Mouse (Mus musculus): ENCODE data around the gene BC107364. TPM values are rescaled to one million over a fixed set of nuclear protein-coding genes. Genes with fewer than 3 reads are reported as not detected.
"Not testable (repeated sequence)": the region's sequence is repeated elsewhere in the genome, so short reads cannot be mapped to it uniquely, and the experiment has no call there.

BC107364 gene
- polyA plus RNA-seq, 1 experiment from 2014 or later = not detected

DNA sequence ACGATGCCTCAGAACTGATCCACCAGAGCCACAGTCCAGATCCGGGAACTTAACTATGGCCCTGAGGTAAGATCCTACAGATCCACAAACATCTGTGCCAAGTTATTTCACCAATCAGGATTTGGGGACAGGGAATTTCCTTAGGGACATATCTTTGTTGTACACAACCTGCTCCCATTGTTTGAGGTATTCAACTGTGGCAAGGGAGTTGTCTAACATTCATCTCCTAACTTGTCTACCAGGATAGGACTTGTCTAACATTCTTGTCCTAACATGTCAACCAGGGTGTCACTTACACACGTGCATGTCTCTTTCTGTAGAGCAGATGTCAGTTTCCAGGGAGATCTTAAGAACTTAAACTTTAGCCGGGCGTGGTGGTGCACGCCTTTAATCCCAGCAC is 35.5 kb downstream of the BC107364 start:
- Histone ChIP-seq H3K9me3 (replicated peaks) (no peaks in the 10 kb centered on the region), H3K27ac (no peak overlapping the region), H3K4me1 (peaks cover 26% of the 10 kb centered on the region), H3K4me3 (no peak overlapping the region), H3K36me3 (no peaks in the 10 kb centered on the region), H3K9ac (no peak overlapping the region), H3K4me2 (no peak overlapping the region), H3K27me3 (replicated peaks) (peaks cover 3% of the 10 kb centered on the region; the same call in 1 of the 2 replicates)
- WGBS (ENCODE audit: insufficient replicate concordance) = 78% methylated on average over 6 of the region's 6 CpGs
- no peak for ATAC-seq

DNA sequence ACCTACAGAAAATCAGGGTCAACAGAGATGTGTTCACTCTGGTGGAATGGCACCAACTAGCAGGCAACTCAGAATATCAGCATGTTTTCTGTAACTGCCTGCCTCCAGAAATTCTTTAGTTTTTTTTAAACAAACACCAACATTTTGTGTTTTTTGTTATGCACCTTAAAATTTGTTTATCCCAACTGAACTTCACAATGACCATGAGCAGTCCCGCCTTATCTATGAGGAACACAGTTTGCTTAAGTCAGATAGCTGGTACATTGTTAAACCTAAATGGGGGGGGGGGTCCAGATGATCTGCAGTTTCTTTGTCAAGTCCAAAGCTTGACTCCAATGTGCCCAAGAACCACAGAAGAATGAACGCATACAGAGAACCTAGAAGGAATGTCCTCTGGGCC is 36.0 kb downstream of the BC107364 start:
- H3K27ac ChIP-seq = no peak overlapping the region
- no peak overlapping the region for H3K4me2 ChIP-seq

DNA sequence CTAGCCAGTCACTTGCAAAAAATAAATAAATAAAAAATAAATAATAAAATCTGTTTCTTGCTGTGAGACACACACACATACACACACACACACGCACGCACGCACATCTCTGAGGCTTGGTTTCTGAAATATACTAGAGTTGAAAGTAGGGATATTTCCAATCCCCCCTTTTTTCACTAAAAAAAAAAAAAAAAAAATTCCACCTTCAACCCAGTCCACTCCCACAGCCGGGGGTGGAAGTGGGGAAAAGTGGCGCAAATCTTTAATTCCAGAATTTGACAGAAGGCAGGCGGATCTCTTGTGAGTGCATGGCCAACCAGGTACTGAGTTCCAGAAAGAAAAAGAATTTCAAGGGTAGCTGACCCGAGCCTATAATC is 37.2 kb downstream of the BC107364 start:
- Histone ChIP-seq H3K4me3 (peak overlapping the region; percentile 81), H3K27ac (peak overlapping the region; percentile 94; the same call in 1 of the 2 replicates), H3K27me3 (replicated peaks) (peaks cover 11% of the 10 kb centered on the region), H3K9ac (peak overlapping the region; percentile 24; the same call in 1 of the 2 replicates), H3K9me3 (replicated peaks) (no peaks in the 10 kb centered on the region), H3K36me3 (no peaks in the 10 kb centered on the region), H3K4me2 (peak overlapping the region; percentile 89), H3K4me1 (peaks cover 27% of the 10 kb centered on the region)
- WGBS (ENCODE audit: insufficient replicate concordance) = 17% methylated on average over 7 of the region's 7 CpGs
- no peak for ATAC-seq

More for the DNA sequence above, 36.0 kb downstream of the BC107364 start:
- H3K9ac ChIP-seq = no peak overlapping the region
- peaks cover 26% of the 10 kb centered on the region for H3K4me1 ChIP-seq
- H3K4me3 ChIP-seq = no peak overlapping the region
- ATAC-seq = no peak
- WGBS (ENCODE audit: insufficient replicate concordance) = 37% methylated on average over 2 of the region's 2 CpGs
- H3K9me3 ChIP-seq (replicated peaks) = no peaks in the 10 kb centered on the region
- H3K36me3 ChIP-seq = no peaks in the 10 kb centered on the region
- H3K27me3 ChIP-seq (replicated peaks) = no peaks in the 10 kb centered on the region; the same call in 1 of the 2 replicates

DNA sequence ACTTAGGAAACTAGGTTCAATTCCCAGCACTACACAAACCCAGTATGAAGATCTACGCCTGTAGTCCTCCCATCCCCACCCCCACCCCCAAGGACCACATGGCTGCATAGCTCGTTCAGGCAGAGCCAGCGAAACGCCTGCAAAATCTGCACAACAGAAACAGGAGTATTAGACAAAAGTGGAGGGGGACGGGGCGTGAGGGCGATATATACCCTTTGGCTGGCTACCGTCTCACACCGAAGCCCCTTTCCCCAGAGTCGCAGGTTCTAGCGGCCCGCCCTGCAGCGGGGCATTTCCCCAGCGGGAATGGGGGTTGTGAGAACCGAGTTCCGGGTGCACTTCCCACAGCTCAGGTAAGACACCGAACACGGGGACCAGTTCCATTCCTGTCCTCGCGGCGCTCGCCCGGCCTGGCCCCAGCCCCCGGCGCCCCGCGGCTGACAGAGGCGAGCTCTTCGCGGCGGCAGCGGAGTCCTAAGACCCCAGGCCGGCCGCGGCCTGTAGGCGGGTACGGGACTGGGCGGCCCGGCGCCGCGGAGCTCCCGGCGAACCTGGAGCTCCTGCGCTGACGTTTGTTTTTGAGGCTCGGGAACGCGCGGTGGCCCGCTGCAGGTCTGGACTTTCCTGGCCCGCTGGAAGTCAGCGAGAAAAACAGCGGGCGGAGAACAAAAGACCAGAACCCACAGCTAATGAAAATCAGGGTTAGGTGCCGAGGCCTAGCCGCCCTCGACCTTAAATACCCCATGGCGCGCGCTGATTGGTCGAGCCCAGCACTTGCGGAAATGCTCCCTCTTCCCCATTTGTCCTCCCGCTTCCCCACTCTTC is 37.8 kb downstream of the BC107364 start:
- Histone ChIP-seq H3K9ac (peak overlapping the region; percentile 92), H3K27ac (peak overlapping the region; percentile 94), H3K36me3 (no peaks in the 10 kb centered on the region), H3K4me3 (peak overlapping the region; percentile 81), H3K27me3 (replicated peaks) (peaks cover 17% of the 10 kb centered on the region), H3K4me2 (peak overlapping the region; percentile 89), H3K9me3 (replicated peaks) (no peaks in the 10 kb centered on the region), H3K4me1 (peaks cover 33% of the 10 kb centered on the region)
- ATAC-seq = peak; percentile 85
- under 1% methylated on average over 64 of the region's 64 CpGs for WGBS (ENCODE audit: insufficient replicate concordance)

DNA sequence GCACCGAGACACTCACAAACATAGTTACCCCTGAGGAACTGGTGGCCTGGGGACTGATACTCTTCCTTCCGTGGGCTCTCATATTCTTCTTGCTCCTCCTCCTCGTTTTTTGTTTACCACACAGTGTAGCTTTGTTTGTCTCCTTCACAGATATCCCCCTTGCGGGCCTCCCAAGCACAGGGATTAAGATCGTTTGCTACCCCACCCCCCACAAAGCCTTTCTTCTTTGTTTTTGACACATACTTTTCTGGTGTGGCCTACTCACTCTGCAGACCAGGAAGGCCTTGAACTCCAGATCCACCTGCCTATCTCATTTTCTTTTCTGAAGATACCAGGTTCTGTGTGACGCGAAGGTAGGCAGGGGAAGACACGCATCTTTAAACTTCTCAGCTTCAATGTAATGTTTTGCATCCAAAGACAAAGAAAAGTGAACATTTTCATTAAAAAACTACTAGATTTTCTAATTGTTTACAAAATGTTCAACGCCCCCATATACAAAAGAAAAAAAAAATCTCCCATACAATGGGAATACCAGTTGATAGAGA is 38.5 kb downstream of the BC107364 start:
- Histone ChIP-seq H3K36me3 (no peaks in the 10 kb centered on the region), H3K4me2 (peak overlapping the region; percentile 89), H3K4me1 (peaks cover 38% of the 10 kb centered on the region), H3K27ac (peak overlapping the region; percentile 94; the same call in 1 of the 2 replicates), H3K9me3 (replicated peaks) (no peaks in the 10 kb centered on the region), H3K4me3 (peak overlapping the region; percentile 81), H3K27me3 (replicated peaks) (peaks cover 23% of the 10 kb centered on the region), H3K9ac (peak overlapping the region; percentile 92)
- WGBS (ENCODE audit: insufficient replicate concordance) = 31% methylated on average over 9 of the region's 9 CpGs
- no peak for ATAC-seq

DNA sequence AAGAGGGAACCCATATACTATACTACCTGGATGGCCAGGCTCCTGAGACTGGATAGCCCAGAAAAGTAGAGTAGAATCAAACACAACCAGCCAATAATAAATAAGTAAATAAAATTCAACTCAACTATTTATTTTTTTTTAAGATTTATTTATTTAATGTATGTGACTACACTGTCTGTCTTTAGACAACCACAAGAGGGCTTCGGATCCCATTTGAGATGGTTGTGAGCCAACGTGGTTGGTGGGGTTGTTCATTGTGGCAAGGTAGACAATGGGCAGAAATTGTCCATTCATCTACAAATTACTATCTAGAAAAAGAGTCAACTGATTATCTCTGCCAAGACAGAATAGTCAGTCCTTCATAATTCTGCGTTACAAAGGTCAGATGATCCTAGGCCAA is 40.3 kb downstream of the BC107364 start:
- ATAC-seq = no peak
- no peaks in the 10 kb centered on the region for H3K9me3 ChIP-seq (replicated peaks)
- WGBS (ENCODE audit: insufficient replicate concordance) = 64% methylated on average over 3 of the region's 3 CpGs
- peaks cover 38% of the 10 kb centered on the region for H3K4me1 ChIP-seq
- H3K27ac ChIP-seq = no peak overlapping the region
- H3K36me3 ChIP-seq = no peaks in the 10 kb centered on the region
- no peak overlapping the region for H3K9ac ChIP-seq
- no peak overlapping the region for H3K4me3 ChIP-seq
- H3K4me2 ChIP-seq = no peak overlapping the region
- H3K27me3 ChIP-seq (replicated peaks) = peaks cover 39% of the 10 kb centered on the region

DNA sequence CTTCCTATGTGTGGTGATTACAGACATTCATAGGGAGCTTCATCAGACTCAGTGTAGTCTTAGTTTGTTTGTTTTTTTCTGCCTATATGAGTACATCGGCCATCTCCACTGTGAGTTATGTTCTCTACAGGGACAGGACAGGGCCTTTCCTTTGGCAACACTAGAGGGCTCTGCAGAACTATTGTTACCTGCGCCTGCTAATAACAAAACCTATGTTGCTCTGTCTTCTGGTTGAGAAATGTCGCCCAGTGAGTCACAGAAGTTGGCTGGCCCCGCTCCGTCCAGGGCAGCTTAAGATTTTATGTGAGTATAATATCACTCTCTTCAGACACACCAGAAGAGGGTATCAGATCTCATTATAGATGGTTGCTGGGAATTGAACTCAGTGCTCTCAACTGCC is 41.1 kb downstream of the BC107364 start:
- Histone ChIP-seq H3K4me2 (no peak overlapping the region), H3K4me3 (no peak overlapping the region), H3K9me3 (replicated peaks) (no peaks in the 10 kb centered on the region), H3K27ac (no peak overlapping the region), H3K9ac (no peak overlapping the region), H3K4me1 (peaks cover 33% of the 10 kb centered on the region), H3K27me3 (replicated peaks) (peaks cover 46% of the 10 kb centered on the region), H3K36me3 (no peaks in the 10 kb centered on the region)
- 67% methylated on average over 5 of the region's 5 CpGs for WGBS (ENCODE audit: insufficient replicate concordance)
- ATAC-seq = no peak

DNA sequence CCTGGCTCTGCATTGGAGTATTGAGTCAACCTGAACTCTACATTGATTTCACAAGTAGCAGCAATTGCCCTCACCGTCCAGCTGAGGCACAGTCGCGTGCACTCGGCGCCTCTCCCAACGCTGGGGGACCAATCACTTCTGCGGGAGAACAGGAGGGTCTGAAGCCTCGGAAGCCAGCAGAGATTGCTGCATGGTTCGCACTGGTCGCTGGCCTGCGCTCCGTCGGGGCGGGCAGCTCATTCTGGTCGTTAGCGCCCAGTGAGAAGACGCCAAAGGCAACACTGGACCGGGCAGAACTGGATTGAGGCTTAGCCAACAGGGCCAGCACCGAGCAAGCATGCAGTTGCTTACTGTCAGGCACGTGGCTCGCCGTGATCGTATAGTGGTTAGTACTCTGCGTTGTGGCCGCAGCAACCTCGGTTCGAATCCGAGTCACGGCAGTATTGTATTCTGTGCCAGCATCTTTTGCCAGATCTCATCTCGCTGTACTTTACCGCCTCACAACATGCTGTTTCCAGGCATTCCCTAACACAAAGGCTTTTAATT is 42.3 kb downstream of the BC107364 start:
- Histone ChIP-seq H3K9me3 (replicated peaks) (no peaks in the 10 kb centered on the region), H3K4me1 (peaks cover 24% of the 10 kb centered on the region), H3K4me2 (peak overlapping the region; percentile 66), H3K27ac (no peak overlapping the region), H3K36me3 (no peaks in the 10 kb centered on the region), H3K27me3 (replicated peaks) (peaks cover 58% of the 10 kb centered on the region), H3K4me3 (peak overlapping the region; percentile 46), H3K9ac (peak overlapping the region; percentile 46; the same call in 1 of the 2 replicates)
- WGBS (ENCODE audit: insufficient replicate concordance) = 2% methylated on average over 31 of the region's 31 CpGs
- peak; percentile 63 for ATAC-seq

DNA sequence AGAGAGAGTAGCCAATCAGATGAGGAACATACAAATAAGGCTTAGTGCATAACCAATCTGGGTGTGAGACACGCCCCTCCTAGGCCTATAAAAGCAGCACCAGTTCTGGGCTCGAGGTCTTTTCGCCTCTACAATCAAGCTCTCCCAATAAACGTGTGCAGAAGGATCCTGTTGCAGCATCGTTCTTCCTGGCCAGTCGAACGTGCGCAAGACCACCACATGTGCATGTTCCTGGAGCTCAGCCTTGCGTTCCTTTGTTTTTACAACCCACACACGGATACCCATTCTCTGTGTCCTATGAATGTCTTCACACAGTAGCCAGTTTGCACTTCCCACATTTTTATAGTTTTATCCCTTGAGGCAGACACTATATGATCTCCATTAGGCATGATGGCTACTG is 44.0 kb downstream of the BC107364 start:
- WGBS (ENCODE audit: insufficient replicate concordance) = 76% methylated on average over 10 of the region's 10 CpGs
- not testable (repeated sequence) for H3K9ac ChIP-seq; ATAC-seq; H3K4me3 ChIP-seq; H3K36me3 ChIP-seq; H3K4me2 ChIP-seq; H3K9me3 ChIP-seq (replicated peaks); H3K27ac ChIP-seq
- H3K27me3 ChIP-seq (replicated peaks) = peaks cover 75% of the 10 kb centered on the region
- peaks cover 32% of the 10 kb centered on the region for H3K4me1 ChIP-seq

DNA sequence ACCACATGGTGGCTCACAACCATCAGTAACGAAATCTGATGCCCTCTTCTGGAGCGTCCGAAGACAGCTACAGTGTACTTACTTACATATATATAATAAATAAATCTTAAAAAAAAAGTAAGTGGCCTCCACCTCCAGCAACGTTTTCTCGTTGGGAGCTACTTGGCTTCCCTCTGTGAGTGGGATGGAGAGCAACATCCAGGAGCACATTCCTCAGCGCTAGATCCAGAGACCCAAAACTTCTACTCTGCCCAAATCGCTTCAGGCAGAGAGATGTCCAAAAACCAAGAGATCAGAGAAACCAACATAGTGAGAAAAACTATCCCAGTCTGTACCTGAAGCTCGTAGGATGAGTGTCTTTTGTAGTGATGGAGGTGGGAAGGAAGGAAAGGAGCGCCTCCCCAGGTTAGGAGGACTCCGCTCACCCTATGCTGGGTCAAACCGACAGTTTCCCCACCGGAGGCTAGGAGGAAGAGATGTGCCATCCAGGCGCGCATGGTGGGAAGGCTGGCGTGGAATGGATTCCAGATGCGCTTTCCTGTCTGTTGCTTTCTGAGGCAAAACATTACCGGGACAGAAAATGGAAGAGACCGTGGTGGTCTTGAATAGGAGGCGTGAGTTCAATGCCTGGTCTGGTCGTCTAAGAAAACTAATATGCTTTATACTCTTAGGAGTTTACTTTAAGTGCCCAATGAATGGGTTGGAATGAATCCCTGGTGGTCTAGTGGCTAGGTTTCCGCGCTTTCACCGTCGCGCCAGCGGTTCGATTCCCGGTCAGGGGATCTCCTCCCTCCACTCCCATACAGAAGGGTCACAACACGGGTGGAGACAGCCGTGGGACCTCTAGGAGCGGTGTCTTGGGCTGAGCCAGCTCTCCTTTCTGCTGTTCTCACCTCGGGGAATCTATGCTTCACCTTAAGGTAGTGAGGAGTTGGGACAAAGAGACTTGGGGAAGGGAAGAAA is 46.3 kb downstream of the BC107364 start:
- no peak for ATAC-seq

DNA sequence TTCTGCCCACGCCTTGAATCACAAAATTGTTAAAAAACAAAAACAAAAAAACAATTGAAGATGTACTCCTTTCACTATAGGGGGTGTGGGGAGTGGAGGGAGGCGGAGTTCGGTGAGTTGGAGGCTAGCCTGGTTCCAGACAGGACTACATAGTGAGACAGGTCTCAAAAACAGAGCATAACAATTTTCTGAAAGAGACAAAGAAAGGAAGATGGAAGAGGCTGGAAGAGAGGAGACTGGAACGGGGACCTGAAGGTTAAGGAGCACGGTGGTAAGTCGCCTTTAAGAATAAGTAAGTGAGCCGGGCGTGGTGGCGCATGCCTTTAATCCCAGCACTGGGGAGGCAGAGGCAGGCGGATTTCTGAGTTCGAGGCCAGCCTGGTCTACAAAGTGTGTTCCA is 47.1 kb downstream of the BC107364 start:
- Histone ChIP-seq H3K4me2 (peak overlapping the region; percentile 58), H3K4me1 (peaks cover 47% of the 10 kb centered on the region), H3K4me3 (peak overlapping the region; percentile 41), H3K36me3 (no peaks in the 10 kb centered on the region), H3K27ac (no peak overlapping the region), H3K9ac (peak overlapping the region; percentile 10; the same call in 1 of the 2 replicates), H3K9me3 (replicated peaks) (no peaks in the 10 kb centered on the region), H3K27me3 (replicated peaks) (peaks cover 90% of the 10 kb centered on the region)
- no peak for ATAC-seq
- WGBS (ENCODE audit: insufficient replicate concordance) = 10% methylated on average over 11 of the region's 11 CpGs

More for the DNA sequence above, 46.3 kb downstream of the BC107364 start:
- Histone ChIP-seq H3K4me1 (peaks cover 47% of the 10 kb centered on the region), H3K4me2 (no peak overlapping the region), H3K27ac (no peak overlapping the region), H3K9me3 (replicated peaks) (no peaks in the 10 kb centered on the region), H3K36me3 (no peaks in the 10 kb centered on the region), H3K27me3 (replicated peaks) (peaks cover 90% of the 10 kb centered on the region), H3K9ac (no peak overlapping the region), H3K4me3 (no peak overlapping the region)
- WGBS (ENCODE audit: insufficient replicate concordance) = 39% methylated on average over 32 of the region's 32 CpGs
